Mouse (Mus musculus): ENCODE results near the gene Ckap4. TPM values are rescaled to one million over a fixed set of nuclear protein-coding genes. Genes with fewer than 3 reads are reported as not detected.
"Not testable (repeated sequence)": the region's sequence is repeated elsewhere in the genome, so short reads cannot be mapped to it uniquely, and the experiment has no call there.

Gene Ckap4
- polyA plus RNA-seq, 1 experiment, result 61.9 TPM

DNA sequence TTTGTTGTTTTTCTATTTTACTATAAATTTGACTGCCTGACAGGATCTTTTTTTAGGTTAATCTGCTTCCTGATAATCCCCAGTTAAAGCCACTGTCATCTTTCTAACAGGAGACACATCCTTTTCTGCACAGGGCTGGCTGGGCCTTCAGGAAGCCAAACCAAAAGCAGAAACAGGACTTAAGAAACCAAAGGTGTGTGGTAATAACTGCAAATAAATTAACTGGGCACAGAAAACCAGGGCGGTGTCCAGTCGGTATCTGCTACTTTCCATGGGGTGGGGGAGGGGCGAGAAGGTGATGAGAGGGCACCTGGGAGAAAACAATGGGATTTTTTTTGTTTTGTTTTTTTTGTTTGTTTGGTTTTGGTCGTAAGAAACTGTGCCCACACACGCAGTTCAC is 6.8 kb downstream of the Ckap4 start:
- no peak for TF ChIP-seq POLR2A (IDR thresholded peaks at IDR 0.05; ENCODE audit: borderline replicate concordance, extremely low read depth, insufficient read depth, insufficient read length, poor library complexity, severe bottlenecking)
- no peak for TF ChIP-seq CTCF (IDR thresholded peaks at IDR 0.05; ENCODE audit: borderline replicate concordance, extremely low read depth, insufficient read depth, insufficient read length)
- no peak for DNase-seq (ENCODE audit: low read depth)

DNA sequence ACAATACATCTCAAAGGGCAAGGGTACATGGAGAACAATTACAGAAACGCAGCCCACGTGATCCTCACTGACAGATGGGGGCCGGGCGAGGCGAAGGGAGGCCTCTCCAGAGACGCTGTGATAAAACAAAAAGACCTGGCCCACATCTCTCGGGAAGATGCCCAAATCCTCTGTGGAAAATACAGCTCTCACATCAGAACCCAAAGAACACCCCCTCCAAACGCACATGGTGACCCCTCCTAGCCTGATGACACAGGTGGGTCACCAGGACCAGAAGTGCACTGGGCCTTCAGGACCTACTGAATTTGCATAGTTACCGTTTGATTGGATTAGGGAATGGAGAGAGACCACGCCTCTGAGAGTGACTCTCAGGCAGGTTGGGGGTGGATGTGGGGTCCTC is 7.4 kb downstream of the Ckap4 start:
- TF ChIP-seq POLR2A (IDR thresholded peaks at IDR 0.05; ENCODE audit: borderline replicate concordance, extremely low read depth, insufficient read depth, insufficient read length, poor library complexity, severe bottlenecking), result no peak
- no peak for TF ChIP-seq CTCF (IDR thresholded peaks at IDR 0.05; ENCODE audit: borderline replicate concordance, extremely low read depth, insufficient read depth, insufficient read length)
- DNase-seq (ENCODE audit: low read depth), result no peak

DNA sequence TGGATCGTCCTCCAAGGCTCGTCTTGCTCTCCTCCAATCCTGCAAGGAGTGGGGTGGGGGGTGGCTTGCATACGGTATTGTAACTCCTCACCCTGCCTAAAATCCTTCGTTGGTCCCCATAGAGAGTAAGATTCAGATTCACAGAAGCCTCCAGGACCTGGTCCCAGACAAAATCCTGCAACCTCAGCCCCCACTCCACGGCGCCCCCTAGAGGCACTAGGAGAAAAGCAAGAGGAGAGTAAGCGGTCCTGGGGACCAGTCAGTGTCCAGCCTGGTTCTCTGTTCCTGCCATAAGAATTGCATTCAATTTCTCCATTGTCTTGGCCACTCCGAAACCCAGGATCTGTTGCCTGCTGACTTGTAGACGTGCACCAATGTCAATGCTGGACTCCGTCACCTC is 10.2 kb downstream of the Ckap4 start:
- TF ChIP-seq POLR2A (IDR thresholded peaks at IDR 0.05; ENCODE audit: borderline replicate concordance, extremely low read depth, insufficient read depth, insufficient read length, poor library complexity, severe bottlenecking) (no peak), CTCF (IDR thresholded peaks at IDR 0.05; ENCODE audit: borderline replicate concordance, extremely low read depth, insufficient read depth, insufficient read length) (peak; percentile 50; the same call in 1 of the 2 replicates)
- DNase-seq (ENCODE audit: low read depth), result no peak

DNA sequence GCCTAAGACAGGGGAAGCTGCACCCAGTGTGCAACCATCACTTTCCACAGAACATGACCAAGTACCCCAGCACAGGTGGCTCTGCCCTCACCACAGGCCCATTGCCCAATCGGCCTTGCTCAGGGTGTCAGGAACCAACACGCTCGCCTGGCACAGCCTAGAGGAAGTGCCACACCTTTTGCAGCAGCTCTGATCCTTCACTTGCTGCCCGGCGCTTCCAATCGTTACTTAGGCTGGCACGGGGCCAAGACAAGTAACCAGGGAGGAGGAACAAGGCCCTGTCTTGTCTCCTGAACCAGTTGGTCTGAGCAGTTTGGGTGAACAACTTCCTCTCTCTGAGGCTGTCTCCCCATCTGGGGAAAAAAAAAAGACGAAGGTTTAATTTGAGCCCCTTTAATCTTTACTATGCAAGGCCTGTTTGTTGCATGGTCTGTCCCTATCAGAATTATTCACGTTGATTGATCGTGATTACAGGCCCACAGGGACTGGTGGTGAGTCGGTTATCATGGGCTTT is 17.4 kb downstream of the Ckap4 start:
- peak; percentile 13 for DNase-seq (ENCODE audit: low read depth)
- TF ChIP-seq CTCF (IDR thresholded peaks at IDR 0.05; ENCODE audit: borderline replicate concordance, extremely low read depth, insufficient read depth, insufficient read length) (no peak), POLR2A (IDR thresholded peaks at IDR 0.05; ENCODE audit: borderline replicate concordance, extremely low read depth, insufficient read depth, insufficient read length, poor library complexity, severe bottlenecking) (no peak)

DNA sequence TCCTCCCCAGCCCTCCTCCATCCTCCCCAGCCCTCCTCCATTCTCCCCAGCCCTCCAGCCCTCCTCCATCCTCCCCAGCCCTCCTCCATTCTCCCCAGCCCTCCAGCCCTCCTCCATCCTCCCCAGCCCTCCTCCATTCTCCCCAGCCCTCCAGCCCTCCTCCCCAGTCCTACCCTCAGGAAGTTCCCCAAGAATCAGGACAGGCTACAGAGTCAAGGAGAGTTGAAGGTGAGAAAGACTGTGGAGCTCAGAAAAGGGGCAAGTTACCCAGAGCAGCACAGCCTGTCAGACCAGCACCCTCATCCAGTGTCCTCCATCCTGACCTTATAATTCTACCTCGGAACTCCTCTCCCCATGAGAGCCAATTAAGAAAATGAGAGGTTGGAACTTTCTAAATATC is 17.9 kb downstream of the Ckap4 start:
- not testable (repeated sequence) for DNase-seq (ENCODE audit: low read depth)

DNA sequence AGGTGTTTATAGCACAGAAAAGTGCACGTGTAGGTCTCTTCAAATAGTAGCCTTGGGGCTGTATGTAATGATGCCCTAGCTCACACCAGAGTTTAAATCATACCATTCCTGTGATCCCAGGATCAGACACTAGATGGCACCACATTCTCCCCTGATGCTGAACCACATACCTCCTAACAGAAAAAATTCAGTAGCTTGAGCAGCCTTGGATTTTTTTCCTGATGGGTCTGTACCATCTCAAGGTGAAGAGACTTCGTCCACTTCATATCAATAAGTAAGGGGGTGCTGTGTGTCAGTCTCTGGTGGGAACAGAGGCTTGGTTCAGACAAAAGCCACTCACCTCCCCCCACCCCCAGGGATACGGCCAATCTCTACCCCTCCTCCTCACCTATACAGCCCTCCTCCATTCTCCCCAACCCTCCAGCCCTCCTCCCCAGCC is 18.3 kb downstream of the Ckap4 start:
- TF ChIP-seq CTCF (IDR thresholded peaks at IDR 0.05; ENCODE audit: borderline replicate concordance, extremely low read depth, insufficient read depth, insufficient read length) (peak; percentile 79; the same call in 1 of the 2 replicates), POLR2A (IDR thresholded peaks at IDR 0.05; ENCODE audit: borderline replicate concordance, extremely low read depth, insufficient read depth, insufficient read length, poor library complexity, severe bottlenecking) (no peak)
- DNase-seq (ENCODE audit: low read depth), result peak; percentile 86

DNA sequence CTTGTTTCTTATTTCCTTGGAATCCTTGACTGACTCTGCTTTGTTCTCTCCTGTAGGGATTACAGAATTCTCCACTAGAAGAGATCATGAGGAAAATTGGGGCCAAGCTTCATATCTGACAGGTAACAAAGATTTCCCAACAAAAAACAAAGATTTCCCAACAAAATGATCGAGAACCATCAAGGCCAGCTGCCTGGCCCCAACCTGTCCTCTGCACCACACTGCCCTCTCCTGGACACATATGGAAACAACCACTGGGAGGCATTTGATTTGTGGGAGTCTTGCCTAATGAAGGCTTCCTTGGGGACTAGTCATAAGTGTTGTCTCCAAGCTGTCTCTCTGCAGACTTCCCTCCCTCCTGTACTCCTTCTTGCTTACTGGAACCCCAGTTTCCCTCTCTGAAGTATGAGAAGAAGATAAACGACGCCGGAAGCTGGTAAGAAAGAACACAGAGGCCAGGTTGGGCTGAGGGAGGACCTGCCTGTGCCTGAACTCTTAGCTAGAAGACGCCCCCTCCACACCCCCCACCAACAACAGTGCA is 19.8 kb downstream of the Ckap4 start:
- TF ChIP-seq POLR2A (IDR thresholded peaks at IDR 0.05; ENCODE audit: borderline replicate concordance, extremely low read depth, insufficient read depth, insufficient read length, poor library complexity, severe bottlenecking) (no peak), CTCF (IDR thresholded peaks at IDR 0.05; ENCODE audit: borderline replicate concordance, extremely low read depth, insufficient read depth, insufficient read length) (peak; percentile 70; the same call in 1 of the 2 replicates)

DNA sequence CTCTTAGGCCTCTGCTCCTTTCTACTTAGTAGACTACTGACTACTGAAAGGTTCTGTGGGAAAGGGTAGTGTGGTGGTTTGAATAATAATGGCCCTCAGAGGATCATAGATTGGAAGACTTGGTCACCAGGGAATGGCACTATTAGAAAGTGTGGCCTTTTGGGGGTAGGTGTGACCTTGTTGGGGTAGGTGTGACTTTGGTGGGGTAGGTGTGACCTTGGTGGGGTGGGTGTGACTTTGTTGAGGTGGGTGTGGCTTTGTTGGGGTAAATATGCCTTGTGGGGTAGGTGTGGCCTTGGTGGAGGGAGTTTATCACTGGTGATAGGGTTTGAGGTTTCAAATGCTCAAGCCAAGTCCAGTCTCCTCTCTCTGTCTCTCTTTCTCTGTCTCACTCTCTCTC is 21.1 kb downstream of the Ckap4 start:
- DNase-seq (ENCODE audit: low read depth), result no peak
- no peak for TF ChIP-seq POLR2A (IDR thresholded peaks at IDR 0.05; ENCODE audit: borderline replicate concordance, extremely low read depth, insufficient read depth, insufficient read length, poor library complexity, severe bottlenecking)
- no peak for TF ChIP-seq CTCF (IDR thresholded peaks at IDR 0.05; ENCODE audit: borderline replicate concordance, extremely low read depth, insufficient read depth, insufficient read length)

More for the DNA sequence above, 19.8 kb downstream of the Ckap4 start:
- DNase-seq (ENCODE audit: low read depth), result peak; percentile 51

DNA sequence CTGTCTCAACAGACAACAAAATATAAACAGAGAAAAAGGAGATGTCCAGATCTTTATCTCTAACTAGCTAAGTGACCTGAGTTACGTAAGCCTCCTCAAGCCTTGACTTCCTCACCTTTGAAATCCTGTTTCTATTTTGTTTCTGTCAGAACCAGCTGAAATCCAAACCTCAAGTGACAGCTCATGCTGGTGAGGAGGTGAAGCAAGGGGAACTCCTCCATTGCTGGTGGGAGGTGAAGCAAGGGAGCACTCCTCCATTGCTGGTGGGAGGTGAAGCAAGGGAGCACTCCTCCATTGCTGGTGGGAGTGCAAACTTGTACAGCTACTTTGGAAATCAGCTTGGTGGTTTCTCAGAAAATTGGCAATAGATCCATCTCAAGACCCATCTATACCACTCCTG is 25.3 kb downstream of the Ckap4 start:
- DNase-seq (ENCODE audit: low read depth), result no peak
- TF ChIP-seq CTCF (IDR thresholded peaks at IDR 0.05; ENCODE audit: borderline replicate concordance, extremely low read depth, insufficient read depth, insufficient read length), result no peak
- no peak for TF ChIP-seq POLR2A (IDR thresholded peaks at IDR 0.05; ENCODE audit: borderline replicate concordance, extremely low read depth, insufficient read depth, insufficient read length, poor library complexity, severe bottlenecking)

DNA sequence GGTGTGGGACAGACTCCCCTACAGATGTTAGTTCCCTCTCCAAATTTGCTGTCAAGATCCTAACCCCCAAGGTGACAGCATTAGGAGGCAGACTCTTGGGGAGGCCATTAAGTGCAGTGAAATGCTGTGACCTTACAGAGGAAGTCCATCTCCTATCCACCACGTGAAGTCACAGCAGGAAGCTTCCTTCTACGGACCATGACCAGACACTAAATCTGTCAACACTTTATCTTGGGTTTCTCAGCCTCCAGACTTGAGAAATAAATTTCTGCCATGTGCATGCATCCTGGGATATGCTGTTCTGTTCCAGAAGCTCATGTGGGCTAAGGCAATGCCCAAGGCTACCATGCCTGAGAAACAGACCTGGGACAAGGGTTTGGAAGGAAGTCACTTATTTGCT is 35.0 kb downstream of the Ckap4 start:
- no peak for DNase-seq (ENCODE audit: low read depth)
- TF ChIP-seq POLR2A (IDR thresholded peaks at IDR 0.05; ENCODE audit: borderline replicate concordance, extremely low read depth, insufficient read depth, insufficient read length, poor library complexity, severe bottlenecking) (no peak), CTCF (IDR thresholded peaks at IDR 0.05; ENCODE audit: borderline replicate concordance, extremely low read depth, insufficient read depth, insufficient read length) (no peak)

DNA sequence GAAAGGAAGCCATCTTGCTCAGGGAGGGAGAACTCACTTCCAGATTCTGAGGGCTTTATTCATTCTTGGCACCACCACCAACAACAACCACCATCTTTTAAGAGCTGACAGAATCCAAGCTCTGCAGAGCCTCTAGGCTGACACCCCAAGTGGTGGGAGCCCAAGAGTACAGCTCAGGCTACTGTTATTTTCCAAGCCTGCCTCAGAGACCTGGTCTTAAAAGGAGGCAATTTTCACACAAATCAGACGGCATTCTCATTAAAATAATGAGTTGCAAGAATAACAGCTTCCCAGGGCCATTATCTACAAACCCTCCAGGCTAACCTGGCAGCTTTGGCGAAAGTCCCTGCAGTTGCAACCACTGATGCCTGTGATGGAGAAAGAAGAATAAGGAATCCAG is 37.1 kb downstream of the Ckap4 start:
- no peak for TF ChIP-seq POLR2A (IDR thresholded peaks at IDR 0.05; ENCODE audit: borderline replicate concordance, extremely low read depth, insufficient read depth, insufficient read length, poor library complexity, severe bottlenecking)
- TF ChIP-seq CTCF (IDR thresholded peaks at IDR 0.05; ENCODE audit: borderline replicate concordance, extremely low read depth, insufficient read depth, insufficient read length), result no peak
- DNase-seq (ENCODE audit: low read depth), result peak; percentile 67

DNA sequence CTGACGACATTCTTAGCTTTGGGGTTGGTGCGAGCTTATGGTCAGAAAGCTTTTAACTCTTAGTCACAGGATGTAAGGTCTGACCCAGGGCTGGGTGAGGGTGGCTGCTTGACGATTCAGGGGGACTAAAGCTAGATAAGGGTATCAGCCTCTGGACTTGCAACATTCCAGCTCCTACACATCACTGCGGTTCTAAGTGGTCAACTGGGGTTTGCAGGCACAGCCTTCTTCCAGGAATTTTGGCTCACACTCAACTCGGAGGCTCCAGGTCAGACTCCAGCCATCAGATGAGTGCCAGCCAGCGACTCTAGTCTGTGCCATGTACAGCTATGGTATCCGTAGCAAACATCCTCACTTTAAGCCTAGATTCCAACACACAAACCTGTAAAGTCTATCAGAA is 39.4 kb downstream of the Ckap4 start:
- no peak for DNase-seq (ENCODE audit: low read depth)
- TF ChIP-seq CTCF (IDR thresholded peaks at IDR 0.05; ENCODE audit: borderline replicate concordance, extremely low read depth, insufficient read depth, insufficient read length), result no peak
- no peak for TF ChIP-seq POLR2A (IDR thresholded peaks at IDR 0.05; ENCODE audit: borderline replicate concordance, extremely low read depth, insufficient read depth, insufficient read length, poor library complexity, severe bottlenecking)
